Comparison of ENCODE assay signal across 36 mouse cellular contexts in genomic region chr1:53324277-53324676, GRCm38 (mm10). TPM values are rescaled to one million over a fixed set of nuclear protein-coding genes. Genes with fewer than 3 reads are reported as not detected.
"Had no signal": no experiment of that assay in that cellular context is flagged by ENCODE, and none has a peak within 500 bp of the region (broad histone marks: within the 10 kb centered on the region; RNA-seq: fewer than 3 reads in every experiment).

No protein-coding gene starts in this region.

- H3K4me2 ChIP-seq: heart, embryonic 11.5 days; heart, embryonic 13.5 days; heart, embryonic 15.5 days; hindbrain, embryonic 13.5 days; hindbrain, embryonic 15.5 days; limb, embryonic 13.5 days; limb, embryonic 15.5 days; liver, embryonic 12.5 days had no signal

- H3K27ac ChIP-seq: heart, adult 2 months; heart, embryonic 13.5 days; heart, embryonic 15.5 days; hindbrain, embryonic 13.5 days; hindbrain, embryonic 15.5 days; hindbrain, postnatal 0 days; limb, embryonic 13.5 days; limb, embryonic 15.5 days; liver, embryonic 12.5 days; liver, embryonic 14.5 days had no signal

- ATAC-seq: hindbrain, postnatal 0 days; liver, embryonic 12.5 days had no signal

- DNase-seq: gastrocnemius, postnatal 14 days; gastrocnemius, postnatal 36 days; heart, adult 11 months; heart, adult 2 months; heart, postnatal 14 days; heart, postnatal 36 days; kidney, adult 18-20 months; kidney, adult 8-10 months; kidney, postnatal 14 days; kidney, postnatal 36 days; layer of hippocampus, adult 9-11 months; layer of hippocampus, postnatal 36 days; left cerebral cortex, postnatal 4 days had no signal

- H3K9me3 ChIP-seq: heart, embryonic 13.5 days; heart, embryonic 15.5 days; hindbrain, embryonic 13.5 days; hindbrain, embryonic 15.5 days; limb, embryonic 13.5 days; limb, embryonic 15.5 days; liver, embryonic 12.5 days had no signal

- H3K9ac ChIP-seq: heart, embryonic 13.5 days; heart, embryonic 15.5 days; hindbrain, embryonic 13.5 days; hindbrain, embryonic 15.5 days; limb, embryonic 13.5 days; limb, embryonic 15.5 days; liver, embryonic 12.5 days; liver, embryonic 14.5 days had no signal

- H3K4me1 ChIP-seq: heart, embryonic 13.5 days; heart, embryonic 15.5 days; hindbrain, embryonic 13.5 days; hindbrain, embryonic 15.5 days; limb, embryonic 13.5 days; limb, embryonic 15.5 days had no signal

- H3K4me3 ChIP-seq: heart, adult 2 months; heart, embryonic 13.5 days; heart, embryonic 15.5 days; hindbrain, embryonic 13.5 days; hindbrain, embryonic 15.5 days; limb, embryonic 13.5 days; limb, embryonic 15.5 days; liver, embryonic 12.5 days had no signal

- H3K27me3 ChIP-seq: heart, embryonic 13.5 days; heart, embryonic 15.5 days; hindbrain, embryonic 13.5 days; hindbrain, embryonic 15.5 days; limb, embryonic 13.5 days; limb, embryonic 15.5 days; liver, embryonic 12.5 days had no signal

RNA-seq across cellular contexts. Expression of gene Gm28778, which starts 27.4 kb away (rescaled TPM):
- total RNA-seq: gastrocnemius, postnatal 14 days; heart, adult 2 months; heart, postnatal 36 days; hematopoietic stem cell, adult 5-6 weeks; hindbrain, postnatal 0 days; left cerebral cortex, postnatal 10 days; left cerebral cortex, postnatal 4 days; liver, adult 2 months had no signal
- polyA plus RNA-seq: heart, embryonic 11.5 days; heart, embryonic 13.5 days; heart, postnatal 0 days; hindbrain, embryonic 11.5 days; hindbrain, embryonic 13.5 days; hindbrain, embryonic 15.5 days; hindbrain, postnatal 0 days; intestine, embryonic 14.5 days; kidney, embryonic 14.5 days; kidney, embryonic 16.5 days; limb, embryonic 11.5 days; limb, embryonic 13.5 days; limb, embryonic 15.5 days; liver, embryonic 12.5 days; liver, embryonic 14.5 days had no signal

RNA-seq across cellular contexts. Expression of gene Asdurf, which starts 28.1 kb away (rescaled TPM):
- total RNA-seq: hindbrain, postnatal 0 days; layer of hippocampus, adult 18-20 months; layer of hippocampus, postnatal 36 days; left cerebral cortex, adult 18-20 months; left cerebral cortex, postnatal 4 days; liver, adult 2 months had no signal
- polyA plus RNA-seq: gonadal fat pad, adult 2 months; heart, adult 2 months; heart, embryonic 11.5 days; heart, embryonic 13.5 days; hindbrain, embryonic 11.5 days; kidney, embryonic 14.5 days; large intestine, adult 2 months; limb, embryonic 15.5 days; liver, adult 2 months; liver, embryonic 12.5 days had no signal
